Mouse (Mus musculus) 3T3-L1 (cell line): ENCODE measurements around the gene H6pd.

Source experiments
- DNase-seq: peaks from one replicate; pipeline ENCODE4 v3.0.0-alpha.2; 2015; ENCODE audit warnings: low read depth, low spot score

Gene H6pd

DNA sequence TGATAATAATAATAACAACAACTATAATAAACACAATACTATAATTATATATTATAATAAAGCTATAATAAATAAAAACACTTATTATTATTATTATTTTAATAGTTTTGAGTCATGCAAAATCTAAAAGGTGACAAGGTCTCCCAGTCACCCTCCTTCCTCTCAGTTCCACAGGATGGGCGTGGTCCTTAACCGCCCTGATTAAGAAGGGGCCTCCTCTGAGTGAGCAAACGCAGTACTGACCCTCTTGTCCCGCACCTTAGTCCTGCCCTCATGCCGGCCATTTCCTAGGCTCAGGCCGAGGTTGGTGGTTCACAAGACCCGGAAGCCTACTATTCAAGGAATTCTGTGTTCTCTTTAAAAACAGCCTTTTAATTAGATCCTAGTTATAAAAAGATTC lies 14.7 kb upstream of the H6pd start:
- DNase-seq: no peak

DNA sequence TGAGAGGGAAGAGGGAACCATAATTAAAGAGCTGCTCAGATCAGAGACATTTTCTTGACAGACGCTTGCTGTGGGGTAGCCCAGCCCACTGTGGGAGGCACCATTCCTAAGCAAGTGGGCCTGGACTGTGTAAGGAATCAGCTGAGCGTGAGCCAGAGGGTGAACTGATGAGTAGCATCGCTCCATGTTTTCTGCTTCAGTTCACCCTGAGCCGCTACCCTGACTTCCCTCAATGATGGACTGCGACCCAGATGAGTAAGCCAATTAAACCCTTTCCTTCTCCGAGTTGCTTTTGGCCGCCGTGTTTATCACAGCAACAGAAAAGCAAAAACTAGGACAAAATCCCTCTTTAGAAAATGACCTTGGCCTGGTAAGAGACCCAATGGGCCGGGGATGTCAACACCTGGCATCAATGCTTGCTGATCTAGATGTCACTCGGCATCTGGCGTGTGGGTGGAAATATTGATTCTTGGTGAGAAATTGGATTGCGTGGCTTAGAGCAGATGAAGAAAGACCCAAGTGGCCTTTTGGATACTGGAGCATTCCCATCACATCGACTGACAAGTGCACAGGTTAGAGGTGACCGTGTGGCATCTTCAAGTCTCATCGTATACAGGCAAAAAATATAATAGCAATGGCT lies 11.0 kb upstream of the H6pd start:
- no peak for DNase-seq

DNA sequence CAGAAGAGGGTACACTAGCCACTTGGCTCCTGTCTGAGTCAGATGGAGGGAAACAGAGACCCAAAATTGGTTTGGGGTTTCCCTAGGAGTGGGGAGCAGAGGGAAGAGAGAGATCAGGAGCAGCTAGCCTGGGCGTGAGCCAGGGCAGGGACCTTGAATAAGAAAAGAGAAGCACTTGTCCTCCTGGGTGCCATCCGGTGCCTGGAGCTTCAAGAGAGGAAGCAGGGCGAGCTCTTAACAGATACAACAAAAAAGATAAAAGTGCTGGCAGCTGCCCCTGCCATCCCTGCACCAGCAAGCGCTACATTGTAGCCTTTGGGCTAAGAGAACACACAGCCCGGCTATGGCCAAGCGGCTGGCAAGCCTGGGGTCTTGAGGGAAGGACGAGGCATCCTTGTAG lies 6.6 kb upstream of the H6pd start:
- no peak for DNase-seq

DNA sequence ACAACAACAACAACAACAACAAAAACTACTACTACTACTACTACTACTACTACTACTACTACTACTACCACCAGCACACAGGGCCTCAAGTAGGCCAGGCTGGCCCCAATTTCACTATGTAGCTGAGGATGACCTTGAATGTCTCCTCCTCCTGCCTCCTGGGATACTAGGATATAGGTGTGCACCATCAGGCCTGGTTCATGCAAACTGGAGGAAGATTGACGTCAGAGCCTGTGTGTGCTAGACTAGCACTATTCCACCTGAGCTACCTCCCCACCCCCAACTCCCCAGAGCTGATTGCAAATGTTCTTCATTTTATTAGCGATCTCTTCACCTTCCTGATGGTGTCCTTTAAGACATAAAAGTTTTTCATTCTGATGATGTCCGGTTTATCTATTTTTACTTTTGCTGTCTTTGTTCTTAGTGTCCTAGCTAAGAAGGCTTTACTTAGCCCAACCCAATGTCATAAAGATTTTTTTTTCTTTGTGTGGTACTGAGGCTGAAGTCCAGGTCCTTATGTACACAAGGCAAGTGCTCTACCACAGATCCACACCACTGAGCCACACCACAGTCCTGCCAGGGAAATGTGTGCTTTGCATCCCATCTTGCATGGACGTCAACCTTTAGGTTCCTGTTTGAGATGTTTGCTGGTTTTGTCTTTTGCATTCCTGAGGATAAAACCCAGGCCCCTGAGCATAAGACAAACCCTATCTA lies 5.7 kb upstream of the H6pd start:
- DNase-seq: no peak

DNA sequence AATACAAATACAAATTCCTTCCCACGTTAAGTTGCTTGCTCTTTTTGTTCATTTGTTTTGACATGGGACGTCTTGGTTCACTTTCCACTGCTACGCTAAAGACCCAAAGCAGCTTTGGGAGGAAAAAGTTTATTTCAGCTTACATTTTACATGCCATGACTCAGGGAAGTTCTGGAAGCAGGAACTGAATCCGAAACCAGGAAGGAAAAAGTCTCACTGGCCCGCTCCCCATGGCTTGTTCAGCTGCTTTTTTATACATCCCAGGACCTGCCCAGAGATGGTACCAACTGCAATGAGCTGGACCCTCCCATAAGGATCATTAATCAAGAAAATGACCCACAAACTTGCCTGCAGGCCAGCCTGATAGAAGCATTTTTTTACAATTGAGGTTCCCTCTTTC lies 5.0 kb upstream of the H6pd start:
- no peak for DNase-seq

DNA sequence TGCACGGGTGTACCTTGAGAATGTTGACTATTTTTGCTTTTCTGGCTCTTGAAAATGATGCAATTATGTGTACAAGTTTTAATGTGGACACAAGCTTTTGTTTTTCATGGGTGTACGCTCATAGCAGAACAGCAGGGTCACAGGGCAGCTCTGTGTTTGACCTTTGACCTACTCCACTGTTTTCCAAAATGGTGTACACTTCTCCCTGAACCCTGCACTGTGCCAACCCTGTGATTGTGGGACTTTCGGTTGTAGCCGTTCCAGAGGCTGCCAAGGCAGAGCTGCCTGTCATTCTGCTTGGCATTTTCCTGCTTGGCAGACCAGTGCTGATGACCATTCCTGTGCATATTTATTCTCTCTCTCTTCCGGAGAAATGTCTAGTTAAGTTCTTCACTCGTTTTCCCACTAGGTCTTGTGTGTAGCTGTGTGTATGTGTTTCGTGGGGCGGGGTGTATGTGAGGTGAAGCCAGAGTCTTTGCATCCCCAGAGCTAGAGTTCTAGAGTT lies 4.4 kb upstream of the H6pd start:
- no peak for DNase-seq

DNA sequence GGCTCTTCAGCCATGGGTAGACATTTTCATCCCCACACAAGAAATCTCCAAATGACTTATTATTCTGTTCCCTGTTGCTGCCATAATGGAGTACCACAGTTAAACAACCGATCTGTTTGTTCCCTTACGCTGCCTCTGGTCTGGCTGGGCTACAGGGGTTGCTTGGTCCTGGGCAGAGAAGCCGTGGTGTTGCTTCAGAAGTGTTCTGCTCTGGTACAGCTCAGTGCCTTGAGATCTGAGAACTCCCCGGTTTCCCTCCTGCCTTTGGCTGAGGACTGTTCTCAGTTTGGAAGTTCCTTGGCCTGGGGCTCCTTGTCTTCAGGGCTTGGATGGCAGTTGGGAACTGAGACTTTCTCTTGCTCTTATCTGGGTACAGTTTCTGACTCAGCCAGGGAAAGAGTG lies 3.5 kb upstream of the H6pd start:
- DNase-seq: no peak

DNA sequence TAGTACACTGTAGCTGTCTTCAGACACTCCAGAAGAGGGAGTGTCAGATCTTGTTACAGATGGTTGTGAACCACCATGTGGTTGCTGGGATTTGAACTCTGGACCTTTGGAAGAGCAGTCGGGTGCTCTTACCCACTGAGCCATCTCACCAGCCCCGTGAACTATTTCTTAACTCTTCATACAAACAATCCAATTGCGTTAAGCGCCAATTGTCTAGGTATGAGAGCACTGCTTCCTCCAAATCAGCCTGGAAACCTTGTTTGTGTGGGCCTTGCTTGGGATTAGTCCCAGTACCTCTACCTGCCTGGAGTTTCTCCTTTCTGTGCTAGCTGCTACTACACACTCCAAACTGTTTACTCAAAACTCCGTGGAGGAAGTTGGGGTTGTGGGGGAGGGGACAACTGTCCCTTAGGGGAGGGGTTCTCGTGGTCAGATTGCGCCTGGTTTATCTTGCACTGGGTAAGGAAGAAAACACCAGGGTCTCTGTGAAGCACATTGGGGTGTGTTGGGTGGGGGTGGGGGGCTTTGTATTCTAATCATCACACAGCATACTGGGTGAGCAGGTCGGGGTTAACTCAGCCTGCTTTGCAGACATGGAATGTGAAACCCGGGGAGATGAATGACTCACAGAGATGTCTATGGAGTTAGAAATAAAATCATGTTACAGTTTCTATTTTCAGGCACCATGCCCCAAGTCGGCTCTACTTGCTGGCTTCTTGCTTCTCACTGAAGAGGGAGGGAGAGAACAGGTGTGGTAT lies 2.9 kb upstream of the H6pd start:
- DNase-seq: peak; percentile 72

DNA sequence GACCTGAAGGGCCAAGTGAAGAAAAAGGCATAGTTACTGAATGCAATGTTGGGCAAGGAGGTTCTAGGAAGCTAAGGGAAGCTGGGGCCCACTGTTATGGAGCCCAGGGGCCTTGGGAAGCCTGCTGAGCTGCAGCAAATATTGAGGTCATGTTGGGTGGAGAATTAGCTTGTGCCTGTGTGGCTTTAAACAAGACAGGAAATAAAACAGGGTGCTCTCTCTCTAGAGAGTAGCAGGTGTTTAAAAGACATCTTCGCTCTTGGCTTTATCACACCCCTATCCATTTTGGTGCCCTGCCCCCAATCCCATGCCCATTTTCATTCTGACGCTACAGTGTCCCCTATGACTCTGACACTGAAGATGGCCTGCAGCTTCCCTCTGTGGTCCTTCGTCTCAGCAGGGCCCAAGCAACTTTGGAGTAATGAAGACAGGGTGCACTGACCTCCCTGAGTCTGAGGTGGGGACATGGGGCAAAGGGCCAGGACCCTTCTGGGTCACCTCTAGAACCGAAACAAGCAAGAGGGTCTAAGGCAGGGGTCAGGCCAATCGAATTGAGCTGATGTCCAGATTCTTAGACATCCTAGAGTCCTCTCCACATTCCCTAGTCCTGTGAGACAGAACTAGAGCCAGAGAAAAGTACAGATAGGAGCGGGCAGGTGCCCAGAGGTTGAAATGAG lies 1.4 kb upstream of the H6pd start:
- DNase-seq: no peak

DNA sequence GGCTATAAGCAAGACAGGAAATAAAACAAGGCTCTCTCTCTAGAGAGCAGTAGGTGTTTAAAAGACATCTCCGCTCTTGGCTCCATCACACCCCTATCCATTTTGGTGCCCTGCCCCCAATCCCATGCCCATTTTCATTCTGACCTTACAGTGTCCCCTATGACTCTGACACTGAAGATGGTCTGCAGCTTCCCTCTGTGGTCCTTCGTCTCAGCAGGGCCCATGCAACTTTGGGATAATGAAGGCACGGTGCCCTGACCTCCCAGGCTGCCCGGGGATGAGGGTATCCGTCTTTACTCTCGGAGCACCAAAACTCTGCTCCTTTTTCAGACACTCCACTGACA lies 736 bp upstream of the H6pd start:
- DNase-seq: no peak

DNA sequence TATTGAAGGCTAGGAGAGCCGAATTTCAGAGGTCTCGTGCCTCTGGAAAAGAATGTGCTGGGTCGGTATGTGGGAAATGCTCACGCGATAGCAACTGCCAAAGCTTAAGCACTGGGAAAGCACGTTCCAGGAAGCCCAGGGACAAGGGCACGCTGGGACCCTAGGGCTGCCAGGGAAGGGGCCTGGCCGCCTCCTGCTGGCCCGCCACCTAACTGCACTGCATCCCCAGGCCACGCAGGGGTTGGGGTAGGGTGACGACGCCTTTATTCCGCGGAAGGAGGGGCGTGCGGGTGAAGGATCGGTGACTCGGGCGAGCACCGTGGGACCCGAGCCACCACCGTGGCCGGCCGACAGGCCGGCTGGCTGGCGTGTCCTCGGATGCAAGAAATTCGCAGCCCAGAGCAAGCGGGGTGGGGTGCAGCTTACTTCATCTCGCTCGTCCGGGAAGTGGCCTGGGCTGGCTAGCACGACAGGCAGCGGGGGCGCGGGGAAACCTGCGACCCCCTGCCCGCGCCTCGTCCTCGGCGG lies 434 bp downstream of the H6pd start:
- peak; percentile 89 for DNase-seq

DNA sequence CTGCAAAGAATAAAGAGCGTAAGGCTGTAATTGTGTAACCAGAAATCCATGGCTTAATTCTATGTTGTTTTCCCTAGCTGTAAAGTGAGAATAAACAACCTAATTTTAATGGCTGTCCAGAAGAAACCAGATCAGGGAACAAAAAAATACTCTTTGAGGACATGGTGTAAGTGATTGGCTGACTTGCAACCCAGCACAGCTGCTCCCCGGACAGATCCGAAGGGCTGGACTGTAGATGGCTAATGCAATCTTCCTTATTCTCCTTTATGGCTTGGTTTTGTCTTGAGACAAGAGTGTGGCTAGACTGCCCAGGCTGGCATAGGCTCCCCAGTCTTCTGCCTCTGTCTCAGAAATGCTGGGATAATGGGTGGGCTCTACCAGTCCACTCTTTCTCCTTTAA lies 1.4 kb downstream of the H6pd start:
- DNase-seq: no peak

DNA sequence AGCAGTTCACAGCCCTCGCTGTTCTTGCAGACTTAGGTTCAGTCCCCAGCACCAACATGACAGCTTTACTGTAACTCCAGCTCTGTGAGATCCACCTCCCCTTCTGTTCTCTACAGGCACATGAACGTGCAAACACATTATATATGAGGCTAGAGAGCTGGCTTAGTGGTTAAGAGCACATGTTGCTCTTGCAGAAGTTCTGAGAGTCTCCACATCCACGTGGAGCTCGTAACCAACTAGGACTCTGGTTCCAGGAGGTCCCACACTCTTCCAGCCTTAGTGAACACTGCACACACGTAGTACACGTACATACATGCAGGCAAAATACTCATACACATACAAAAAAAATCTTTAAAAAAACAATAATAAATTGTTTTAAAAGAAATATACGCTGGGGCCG lies 1.8 kb downstream of the H6pd start:
- no peak for DNase-seq

DNA sequence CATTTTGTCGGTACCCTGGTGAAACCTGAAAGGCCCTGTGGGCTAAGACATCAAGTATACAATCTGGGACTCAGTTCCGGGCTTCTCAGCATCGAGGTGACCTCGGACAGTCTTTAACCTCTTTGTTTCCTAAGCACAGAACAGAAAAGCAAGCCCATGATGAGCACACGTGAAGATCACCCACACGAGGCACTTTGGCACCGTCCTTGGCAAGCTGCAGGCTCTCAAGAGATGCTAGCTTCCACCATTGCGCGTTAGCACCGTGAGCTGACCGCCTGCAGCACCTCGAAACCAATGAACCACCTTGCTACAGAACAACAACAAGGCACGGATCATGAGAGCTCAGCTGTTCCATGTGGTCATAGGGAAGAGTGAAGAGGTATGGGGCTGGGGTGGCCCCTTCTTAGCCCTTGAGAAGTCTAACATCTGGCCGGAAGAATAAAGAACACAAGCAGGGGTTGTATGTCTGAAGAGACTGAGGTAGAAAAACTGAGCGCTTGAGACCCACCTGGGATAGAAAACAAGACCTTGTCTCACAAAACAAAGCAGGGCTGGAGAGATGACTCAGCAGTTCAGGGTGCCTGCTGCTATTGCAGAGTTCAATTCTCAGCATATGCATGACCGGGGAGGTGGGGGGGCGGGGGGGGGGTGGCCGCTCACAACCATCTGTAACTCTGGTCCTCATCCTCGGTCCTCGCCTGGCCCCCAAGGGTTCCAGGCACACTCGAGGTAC lies 2.5 kb downstream of the H6pd start:
- DNase-seq: no peak

DNA sequence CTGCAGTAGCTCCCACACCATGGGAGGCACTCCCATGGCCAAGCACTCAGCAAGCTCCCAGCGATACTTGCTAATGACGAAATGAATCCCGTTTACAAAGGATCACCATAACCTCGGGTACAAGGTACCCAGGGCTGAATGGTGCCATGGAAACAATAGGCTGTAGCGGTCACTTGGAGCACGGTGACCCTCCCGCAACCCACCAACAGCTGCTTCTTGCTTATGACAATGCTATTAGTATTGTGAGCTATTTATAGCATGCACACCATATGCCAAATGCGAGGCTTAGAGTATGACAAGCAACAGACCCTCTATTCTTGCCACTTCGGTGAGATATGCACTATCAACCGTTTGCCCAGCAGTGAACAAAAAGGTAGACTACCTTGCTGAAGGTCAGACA lies 3.6 kb downstream of the H6pd start:
- DNase-seq: no peak

DNA sequence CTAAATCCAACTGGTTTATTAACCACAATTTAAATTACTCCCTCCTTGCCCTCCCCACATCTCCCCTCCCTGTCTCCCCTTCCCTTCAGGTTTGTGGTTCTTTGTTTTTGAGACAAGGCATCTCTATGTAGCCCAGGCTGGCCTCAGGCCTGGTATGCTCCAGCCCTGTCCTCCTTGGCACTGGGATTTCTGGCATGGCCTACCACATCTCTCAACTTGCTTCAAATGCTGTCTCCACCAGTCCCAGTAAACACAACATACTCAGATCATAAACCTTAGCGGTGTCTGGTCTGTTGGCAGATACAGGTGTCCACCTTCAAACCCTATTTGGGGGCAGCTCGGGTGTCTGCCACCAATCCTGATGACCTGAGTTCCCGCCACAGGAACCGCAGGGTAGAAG lies 5.2 kb downstream of the H6pd start:
- DNase-seq: no peak

DNA sequence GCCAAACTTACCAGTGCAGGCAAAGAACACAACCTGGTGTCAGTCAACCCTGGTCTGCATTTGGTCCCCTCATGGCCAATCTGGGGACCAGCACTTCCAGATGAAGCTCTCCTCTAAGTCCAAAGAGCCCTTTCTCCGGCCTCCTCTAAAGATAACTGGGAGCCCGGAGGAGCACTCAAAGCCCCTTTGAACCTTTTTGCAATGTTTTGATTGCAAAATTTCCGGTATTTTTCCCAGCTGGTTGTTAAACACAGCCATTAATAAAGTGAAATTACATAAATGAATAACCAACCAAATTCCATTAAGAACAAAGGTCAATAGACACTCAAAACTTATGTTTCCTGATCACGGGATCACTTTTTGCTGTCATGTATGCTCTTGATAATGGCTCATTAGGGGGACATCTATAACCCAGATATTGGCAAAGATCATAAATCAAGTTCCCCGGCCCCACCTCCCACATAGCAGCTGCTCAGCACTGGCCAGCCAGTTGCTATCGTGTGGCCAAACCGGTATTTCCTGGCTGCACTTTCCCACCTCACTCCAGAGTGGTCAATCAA lies 5.7 kb downstream of the H6pd start:
- DNase-seq: no peak

DNA sequence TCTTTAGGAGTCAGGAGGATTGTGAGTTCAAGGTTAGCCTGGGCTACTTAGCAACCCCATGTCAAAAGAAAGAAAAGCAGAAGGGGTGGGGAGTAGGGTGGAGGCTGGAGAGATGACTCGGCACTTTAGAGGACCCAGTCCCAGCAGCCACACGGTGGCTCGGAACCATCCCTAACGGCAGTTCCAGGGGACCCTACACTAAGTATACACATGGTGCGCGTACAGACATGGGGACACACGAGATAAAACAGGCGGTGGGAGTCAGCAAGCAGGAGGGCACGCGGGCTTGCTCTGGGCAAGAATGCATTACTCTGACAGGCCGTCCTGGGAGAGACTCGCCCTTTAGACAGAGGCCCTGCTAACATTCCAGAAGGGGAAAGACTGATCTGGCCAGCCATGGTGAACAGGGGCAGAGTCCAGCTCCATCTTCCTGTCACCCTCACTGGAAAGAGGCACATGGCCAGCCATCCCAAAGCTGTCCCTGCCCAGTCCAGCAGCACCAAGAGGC lies 6.7 kb downstream of the H6pd start:
- peak; percentile 27 for DNase-seq

DNA sequence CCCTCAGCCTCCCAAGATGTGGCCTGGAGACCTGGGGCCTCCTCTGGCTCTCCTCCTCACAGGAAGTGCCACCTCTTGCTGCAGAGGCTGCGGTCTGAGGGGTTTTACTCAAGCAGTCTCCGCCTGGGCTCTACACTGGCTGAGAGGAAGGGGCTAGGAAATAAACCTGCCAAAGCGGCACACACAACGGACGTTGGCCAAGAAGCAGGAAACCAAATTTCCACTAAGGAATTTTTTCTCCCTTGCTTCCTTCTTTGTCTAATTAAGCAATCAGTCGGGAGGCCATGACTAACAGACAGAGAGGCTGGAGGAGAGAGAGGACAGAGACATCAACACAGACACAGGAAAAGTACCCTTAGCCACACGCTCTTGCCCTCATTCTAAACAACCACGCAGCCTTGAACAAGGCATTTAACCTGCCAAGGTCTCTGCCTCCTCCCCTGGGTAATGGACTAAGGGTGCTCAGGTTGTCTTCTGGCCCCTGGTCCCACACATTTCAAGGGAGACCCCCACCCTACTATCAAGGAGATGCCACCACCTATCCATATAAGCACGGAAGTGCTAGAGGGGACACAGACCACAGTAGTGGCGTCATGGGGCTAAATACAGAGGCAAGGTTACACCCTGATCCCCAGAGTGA lies 7.5 kb downstream of the H6pd start:
- no peak for DNase-seq

DNA sequence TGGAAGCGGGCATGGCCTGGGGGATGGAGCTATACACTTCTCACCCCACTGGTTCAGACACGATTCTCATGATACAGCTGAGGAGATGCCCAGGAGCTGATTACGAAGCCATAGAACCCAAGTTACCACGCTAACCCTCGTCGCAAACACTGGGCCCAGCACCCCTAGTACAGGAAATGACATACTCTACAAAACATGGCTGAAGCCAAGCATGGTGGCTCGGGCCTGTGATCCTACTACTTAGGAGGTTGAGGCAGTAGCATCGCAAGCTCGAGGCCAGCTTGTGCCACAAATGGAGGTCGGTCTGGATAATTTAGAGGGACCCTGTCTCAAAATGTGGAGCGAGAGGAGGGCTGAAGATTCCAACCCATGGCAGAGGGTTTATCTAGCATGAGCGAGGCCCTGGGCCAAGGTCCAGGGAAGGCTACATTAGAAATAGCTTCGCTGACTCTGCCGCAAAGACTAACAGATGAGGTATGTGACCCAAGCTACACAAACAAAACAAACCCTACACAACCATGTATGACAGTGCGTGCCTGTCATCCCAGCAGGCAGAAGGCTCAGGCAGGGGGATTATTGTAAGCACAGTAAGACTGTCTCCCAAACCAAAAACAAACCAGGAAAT lies 8.8 kb downstream of the H6pd start:
- DNase-seq: no peak
